Mouse (Mus musculus) lung, postnatal 4 days (tissue): ENCODE measurements at regions not wholly inside any gene's neighbourhood (a gene's known extent, or its start where the extent isn't known, plus 50 kb on each side); places are given as distances from the start of the nearest gene placed in this dataset.

Source experiments
- DNase-seq, 2 experiments: peaks; one replicate each; pipeline ENCODE4 v3.0.0; 2021

GRCm38 (mm10) chr13:47298010-47298409, 175.6 kb downstream of the Rnf144b start:
- no peak for DNase-seq

- DNase-seq: no peak
Observed at GRCm38 (mm10) chr13:47300486-47300885, 178.0 kb downstream of the Rnf144b start.

- peak in 1 of 2 experiments; percentile 11 for DNase-seq
Observed at GRCm38 (mm10) chr13:47301070-47301469, 178.6 kb downstream of the Rnf144b start.

GRCm38 (mm10) chr13:47309492-47309891, 187.0 kb downstream of the Rnf144b start:
- no peak for DNase-seq

- no peak for DNase-seq
Observed at GRCm38 (mm10) chr13:47310751-47311202, 188.3 kb downstream of the Rnf144b start.

GRCm38 (mm10) chr13:47319549-47319948, 197.1 kb downstream of the Rnf144b start:
- no peak for DNase-seq

GRCm38 (mm10) chr13:47321876-47322275, 199.4 kb downstream of the Rnf144b start:
- no peak for DNase-seq

GRCm38 (mm10) chr13:47335996-47336684, 213.7 kb downstream of the Rnf144b start:
- peak; percentile 51 to 68 for DNase-seq

GRCm38 (mm10) chr13:47336865-47337441, 214.5 kb downstream of the Rnf144b start:
- no peak for DNase-seq

GRCm38 (mm10) chr13:47339411-47339810, 217.0 kb downstream of the Rnf144b start:
- no peak for DNase-seq

- no peak for DNase-seq
Observed at GRCm38 (mm10) chr13:47342361-47342760, 219.9 kb downstream of the Rnf144b start.

- peak; percentile 47 to 62 for DNase-seq
Observed at GRCm38 (mm10) chr13:47345576-47345975, 223.1 kb downstream of the Rnf144b start.

- DNase-seq: no peak
Observed at GRCm38 (mm10) chr13:47347835-47348234, 225.4 kb downstream of the Rnf144b start.

- peak; percentile 71 to 82 for DNase-seq
Observed at GRCm38 (mm10) chr13:47348517-47349145, 226.2 kb downstream of the Rnf144b start.

GRCm38 (mm10) chr13:47354446-47354845, 232.0 kb downstream of the Rnf144b start:
- DNase-seq: peak; percentile 9 to 41

GRCm38 (mm10) chr13:47355169-47355568, 232.7 kb downstream of the Rnf144b start:
- DNase-seq: no peak

- no peak for DNase-seq
Observed at GRCm38 (mm10) chr13:47358986-47359385, 236.5 kb downstream of the Rnf144b start.

- DNase-seq: no peak
Observed at GRCm38 (mm10) chr13:47365776-47366175, 243.3 kb downstream of the Rnf144b start.

GRCm38 (mm10) chr13:47368041-47368823, 245.8 kb downstream of the Rnf144b start:
- no peak for DNase-seq

GRCm38 (mm10) chr13:47374583-47374982, 252.1 kb downstream of the Rnf144b start:
- DNase-seq: no peak

- no peak for DNase-seq
Observed at GRCm38 (mm10) chr13:47391023-47391422, 268.6 kb downstream of the Rnf144b start.

- no peak for DNase-seq
Observed at GRCm38 (mm10) chr13:47397726-47398350, 275.4 kb downstream of the Rnf144b start.

- no peak for DNase-seq
Observed at GRCm38 (mm10) chr13:47398976-47399375, 276.5 kb downstream of the Rnf144b start.
